Comparison of ENCODE assay signal across 8 mouse cellular contexts in the genomic region with DNA sequence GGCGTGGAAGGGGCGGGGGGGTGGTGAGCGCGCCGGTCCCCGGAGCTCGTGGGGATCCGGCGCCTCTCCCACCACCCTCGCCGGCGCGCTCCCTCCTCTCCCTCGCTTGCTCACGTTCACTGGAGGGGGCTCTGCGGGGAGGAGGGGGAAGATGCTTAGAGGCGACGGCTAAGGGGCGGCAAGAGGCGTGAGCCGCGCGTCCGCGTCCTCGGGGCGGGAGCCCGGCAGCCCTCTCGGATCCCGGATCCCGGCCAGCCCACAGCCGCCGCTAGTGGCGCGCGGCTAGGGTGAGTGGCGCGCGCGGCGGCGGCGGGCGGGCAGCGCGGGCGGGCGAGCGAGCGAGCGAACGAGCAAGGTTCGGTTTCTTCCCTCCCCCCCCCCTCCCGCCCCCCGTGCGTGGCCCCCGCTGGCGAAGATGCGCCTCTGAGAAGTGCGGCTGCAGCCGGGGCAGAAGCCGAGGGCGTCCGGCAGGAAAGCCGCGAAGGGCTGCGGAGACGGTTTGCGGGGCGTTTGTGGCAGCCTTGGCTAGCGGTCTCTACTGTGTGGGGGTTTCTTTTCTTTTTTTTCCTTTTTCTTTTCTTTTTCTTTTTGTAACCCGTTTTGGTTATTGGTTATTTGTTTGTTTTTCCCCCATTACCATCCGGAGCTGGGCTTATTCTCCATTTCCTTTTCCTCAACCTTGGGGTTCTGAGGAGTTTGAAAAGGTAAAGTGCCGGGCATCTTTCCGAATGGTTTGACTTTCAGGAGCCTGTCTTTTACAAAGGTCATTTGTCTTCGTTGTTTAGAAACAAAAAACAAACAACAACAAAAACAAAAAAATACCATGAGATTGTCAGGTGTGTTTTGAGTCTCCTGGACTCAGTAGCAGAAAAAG.
DNase-seq lines count a peak whose midpoint lies in the region; ATAC-seq and TF ChIP-seq lines count a peak whose summit lies in the region.

No protein-coding gene starts in this region.

- H3K27ac ChIP-seq in kidney, embryonic 16.5 days (ENCODE audit: low read length), result no peak overlapping the region
- H3K27ac ChIP-seq in midbrain, postnatal 0 days (ENCODE audit: low read depth, low read length), result peak overlapping the region; percentile 88

- no peak for DNase-seq in kidney, postnatal 36 days
- DNase-seq in cerebellum, adult 9-11 months, result peak; percentile 66
- DNase-seq in frontal cortex, postnatal 14 days (ENCODE audit: low spot score in 2 of 2), result peak; percentile 39 to 42
- peak; percentile 58 to 67 for DNase-seq in layer of hippocampus, postnatal 36 days
- DNase-seq in midbrain, postnatal 0 days (ENCODE audit: low spot score), result peak; percentile 72
- DNase-seq in MN1 (ENCODE audit: low spot score), result no peak
- DNase-seq in lung, postnatal 25 days (ENCODE audit: low spot score), result no peak

- TF ChIP-seq CTCF in midbrain, postnatal 0 days (IDR thresholded peaks at IDR 0.05), result peak; percentile 18; the same call in 1 of the 2 replicates

- H3K4me2 ChIP-seq in kidney, embryonic 16.5 days (replicated peaks; ENCODE audit: low read depth, low read length), result peak overlapping the region; percentile 96
- H3K4me2 ChIP-seq in midbrain, postnatal 0 days (ENCODE audit: low read depth, low read length, poor library complexity, severe bottlenecking), result peak overlapping the region; percentile 73

- H3K4me3 ChIP-seq in kidney, embryonic 16.5 days (ENCODE audit: low read length), result peak overlapping the region; percentile 58
- peak overlapping the region; percentile 46 for H3K4me3 ChIP-seq in midbrain, postnatal 0 days (ENCODE audit: low read depth, low read length)

- WGBS in kidney, embryonic 16.5 days, result under 1% methylated on average over 43 of the region's 76 CpGs
- whole genome bisulfite sequencing in midbrain, postnatal 0 days, result under 1% methylated on average over 39 of the region's 76 CpGs

- H3K4me1 ChIP-seq in kidney, embryonic 16.5 days (ENCODE audit: insufficient read depth, low read length), result no peaks in the 10 kb centered on the region; the same call in 1 of the 2 replicates
- peaks cover 8% of the 10 kb centered on the region; the same call in 1 of the 2 replicates for H3K4me1 ChIP-seq in midbrain, postnatal 0 days (ENCODE audit: insufficient read depth, low read length)

- H3K9ac ChIP-seq in kidney, embryonic 16.5 days (replicated peaks; ENCODE audit: low read length), result 0 out of 2 replicates have a peak overlapping the region, but pooled peaks have one; percentile 26
- peak overlapping the region; percentile 74 for H3K9ac ChIP-seq in midbrain, postnatal 0 days (replicated peaks; ENCODE audit: low read length, poor library complexity, severe bottlenecking)

- ATAC-seq in kidney, embryonic 16.5 days (ENCODE audit: low FRiP score, low TSS enrichment), result peak; percentile 65; the same call in 1 of the 2 replicates
- peak; percentile 90 for ATAC-seq in midbrain, postnatal 0 days (ENCODE audit: low FRiP score)

- H3K36me3 ChIP-seq in kidney, embryonic 16.5 days (ENCODE audit: insufficient read depth, low read length), result no peaks in the 10 kb centered on the region
- H3K36me3 ChIP-seq in midbrain, postnatal 0 days (ENCODE audit: insufficient read depth, low read length), result no peaks in the 10 kb centered on the region

- no peaks in the 10 kb centered on the region for H3K9me3 ChIP-seq in kidney, embryonic 16.5 days (ENCODE audit: low read length)
- no peaks in the 10 kb centered on the region for H3K9me3 ChIP-seq in midbrain, postnatal 0 days (ENCODE audit: low read length)

- H3K27me3 ChIP-seq in kidney, embryonic 16.5 days (ENCODE audit: insufficient read depth, low read length), result peaks cover 76% of the 10 kb centered on the region
- H3K27me3 ChIP-seq in midbrain, postnatal 0 days (ENCODE audit: insufficient read depth, low read length), result no peaks in the 10 kb centered on the region

Comparison
In these comparisons a context has a peak if more than half of its experiments do, and no peak if none do; other contexts are left out.
1. DNase-seq: peak in cerebellum, adult 9-11 months (single experiment), frontal cortex, postnatal 14 days (2 of 2), layer of hippocampus, postnatal 36 days (2 of 2) and midbrain, postnatal 0 days (single experiment); none in kidney, postnatal 36 days (0 of 2), MN1 (single experiment) and lung, postnatal 25 days (single experiment).